Mouse (Mus musculus) CH12F3 (cell line): ENCODE results near the gene Oas1f.
"Not testable (repeated sequence)": the region's sequence is repeated elsewhere in the genome, so short reads cannot be mapped to it uniquely, and the experiment has no call there.

Source experiments
- in situ Hi-C: fragments of 300-500 bp; cut with MboI; formaldehyde crosslinking; loops from 2 replicates; pipeline ENCODE4 v1.14.3; 2020; ENCODE audit warnings: low sequenced_read_pairs

Gene Oas1f

DNA sequence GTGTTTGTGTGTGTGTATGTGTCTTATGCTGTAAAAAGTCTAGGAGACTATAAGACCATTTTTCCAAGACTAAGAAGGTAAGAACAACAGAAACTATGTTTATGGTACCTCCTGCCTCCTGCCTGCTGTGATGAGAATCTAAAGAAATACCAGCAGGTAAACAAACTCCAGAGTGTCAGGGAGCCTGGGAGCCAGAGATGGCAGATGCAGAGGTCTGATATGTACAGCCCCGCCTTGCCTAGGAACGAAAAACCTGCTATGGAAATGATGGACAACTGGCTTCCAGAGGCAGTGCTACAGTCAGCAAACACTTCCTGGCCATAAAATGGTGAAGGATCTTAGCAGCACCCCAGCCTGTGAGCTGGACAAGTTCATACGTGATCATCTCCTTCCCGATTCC is at the start of gene Oas1f:
Oas1f (plus strand) TSS at position 301 of the 400 bp plus-strand sequence.
- in situ Hi-C loops = no loop called here

DNA sequence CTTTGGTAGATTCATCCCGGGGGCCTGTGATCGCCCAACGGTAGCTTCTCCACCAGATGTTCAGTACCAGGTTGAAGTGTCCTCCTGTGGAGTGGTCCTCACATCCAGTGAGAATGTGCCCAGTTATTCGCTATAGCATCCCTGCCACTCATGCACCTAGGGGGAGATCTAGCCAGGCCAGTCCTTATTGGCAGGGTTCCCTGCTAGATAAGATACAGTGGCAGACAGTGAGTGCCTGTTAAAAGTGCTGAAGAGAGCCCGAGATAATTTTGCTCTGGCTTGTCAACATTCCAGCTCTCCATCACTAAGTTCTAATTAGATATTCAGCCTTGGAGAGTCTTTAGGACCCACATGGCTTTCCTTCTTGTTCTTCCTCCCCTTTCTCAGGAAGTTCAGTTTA is 49.0 kb upstream of the Oas1f start:
- in situ Hi-C loops = not testable (repeated sequence)

DNA sequence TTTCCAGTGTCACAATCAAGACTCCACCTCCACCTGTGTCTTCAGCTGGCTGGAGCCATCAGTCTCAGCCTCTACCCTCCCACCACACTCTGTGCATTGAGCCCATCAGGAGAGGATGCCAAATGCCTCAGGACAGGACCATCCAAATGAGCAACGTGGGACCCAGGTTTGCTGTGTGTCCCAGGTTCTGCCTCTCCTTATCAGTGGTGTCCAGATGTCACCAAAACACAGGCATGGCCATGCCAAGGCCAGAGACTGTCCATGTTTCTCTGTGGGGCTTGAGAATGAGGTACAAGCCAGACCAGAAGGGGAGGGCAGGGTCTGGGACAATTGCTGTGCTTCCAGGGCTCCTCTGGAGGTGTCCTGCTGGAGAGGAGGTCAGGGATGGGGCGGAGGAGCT is 48.2 kb upstream of the Oas1f start:
- in situ Hi-C loops = not testable (repeated sequence)

- in situ Hi-C loops = no loop called here
Measured at GRCm38 (mm10) chr5:120803596-120803995, 43.6 kb upstream of the Oas1f start.

GRCm38 (mm10) chr5:120806458-120806857 is 40.7 kb upstream of the Oas1f start:
- in situ Hi-C loops = no loop called here

DNA sequence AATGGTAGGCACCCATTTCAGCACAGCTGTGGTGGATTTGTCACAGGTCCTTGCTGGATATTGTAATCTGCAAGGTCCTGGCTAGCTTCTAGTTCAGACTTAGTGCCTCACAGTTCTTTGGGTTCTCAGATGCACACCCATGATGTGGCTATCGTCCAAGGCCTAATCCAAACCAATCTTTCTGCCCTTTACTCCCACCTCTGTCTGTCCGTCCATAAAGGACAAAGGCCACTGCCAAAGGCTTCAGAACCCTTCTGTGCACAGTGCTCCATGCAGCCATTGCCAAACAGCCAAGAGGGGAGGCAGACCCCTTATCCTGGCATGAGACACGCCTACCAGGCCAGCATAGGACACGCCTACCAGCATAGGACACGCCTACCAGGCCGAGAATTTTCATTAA is 38.0 kb upstream of the Oas1f start:
- in situ Hi-C loops = no loop called here

DNA sequence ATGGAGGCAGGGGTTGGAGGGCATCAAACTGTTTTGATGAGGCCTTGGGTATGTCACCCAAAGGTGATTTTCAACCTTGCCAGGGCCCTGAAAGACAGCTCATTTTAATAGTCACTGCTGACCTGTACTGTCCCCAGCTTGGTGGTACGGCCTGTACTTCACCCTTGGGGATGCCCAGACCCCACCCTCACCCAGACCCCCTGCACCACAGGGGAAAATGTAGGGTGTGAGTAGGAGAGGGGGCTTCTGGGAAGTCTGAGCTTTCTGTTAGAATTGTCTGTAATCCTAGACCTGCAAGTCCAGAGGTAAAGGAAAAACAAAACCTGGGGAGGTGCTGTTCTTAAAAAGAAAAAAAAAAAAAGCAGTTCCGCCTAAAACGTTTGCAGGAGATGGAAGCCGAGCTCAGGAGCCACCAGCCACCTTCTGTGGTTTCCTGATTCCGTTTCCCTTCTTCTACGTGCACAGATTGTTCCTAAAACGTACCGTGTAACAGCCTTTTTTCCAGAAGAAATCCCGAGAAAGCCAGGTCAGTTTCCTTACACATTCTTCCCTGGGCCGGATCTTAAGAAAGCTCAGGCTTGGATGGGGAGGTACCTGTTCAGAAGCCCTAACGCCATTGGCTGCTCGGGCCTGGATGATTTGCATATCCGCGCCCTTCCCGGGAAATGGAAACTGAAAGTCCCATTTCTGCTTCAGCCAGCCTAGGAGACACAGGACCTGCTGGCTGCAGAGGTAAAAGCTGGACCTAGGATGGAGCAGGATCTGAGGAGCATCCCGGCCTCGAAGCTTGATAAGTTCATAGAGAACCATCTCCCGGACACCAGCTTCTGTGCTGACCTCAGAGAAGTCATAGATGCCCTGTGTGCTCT is 35.0 kb upstream of the Oas1f start, which contains the start of gene Oas1c:
Oas1c (minus strand) TSS at position 564 of the 869 bp plus-strand sequence.
- in situ Hi-C loops = no loop called here

DNA sequence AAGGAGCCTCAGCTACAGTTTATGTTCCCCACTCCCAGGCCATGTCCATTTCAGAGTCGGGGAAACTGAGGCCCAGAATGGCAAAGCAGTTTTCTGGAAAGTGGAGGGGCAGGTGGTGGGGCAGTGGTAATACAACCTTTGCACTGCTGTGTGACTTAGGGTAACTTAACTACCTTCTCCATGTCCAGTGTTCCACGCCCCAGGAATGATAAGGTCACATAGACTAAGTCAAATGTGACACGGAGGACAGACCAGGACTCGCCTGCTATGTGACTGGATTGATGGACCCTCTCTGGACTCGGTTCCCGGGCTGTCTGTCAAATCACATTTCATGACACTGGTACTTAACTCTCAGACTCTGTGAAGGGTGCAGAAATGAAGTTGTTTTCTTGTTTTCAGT is 34.1 kb upstream of the Oas1f start:
- in situ Hi-C loops = no loop called here

GRCm38 (mm10) chr5:120815949-120816348 is 31.2 kb upstream of the Oas1f start:
- in situ Hi-C loops = no loop called here

DNA sequence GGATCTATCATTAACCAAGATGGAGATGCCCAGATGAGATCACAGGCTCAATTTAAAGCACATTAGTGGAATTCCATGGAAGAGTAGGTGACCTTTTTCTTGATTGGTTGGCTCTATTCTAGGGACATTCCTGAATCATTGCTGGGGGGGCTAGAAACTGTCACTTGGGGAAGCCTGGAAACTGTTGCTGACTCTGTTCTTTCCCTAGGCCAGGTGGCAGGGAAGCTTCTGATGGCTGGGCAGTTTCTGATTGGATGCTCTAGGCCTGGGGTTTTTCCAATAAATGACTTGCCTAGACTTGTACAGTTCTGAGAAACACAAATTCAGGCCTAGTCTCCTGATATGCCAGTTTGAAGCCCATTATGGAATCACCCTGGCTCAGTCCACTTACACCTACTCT is 28.2 kb upstream of the Oas1f start:
- in situ Hi-C loops = no loop called here

DNA sequence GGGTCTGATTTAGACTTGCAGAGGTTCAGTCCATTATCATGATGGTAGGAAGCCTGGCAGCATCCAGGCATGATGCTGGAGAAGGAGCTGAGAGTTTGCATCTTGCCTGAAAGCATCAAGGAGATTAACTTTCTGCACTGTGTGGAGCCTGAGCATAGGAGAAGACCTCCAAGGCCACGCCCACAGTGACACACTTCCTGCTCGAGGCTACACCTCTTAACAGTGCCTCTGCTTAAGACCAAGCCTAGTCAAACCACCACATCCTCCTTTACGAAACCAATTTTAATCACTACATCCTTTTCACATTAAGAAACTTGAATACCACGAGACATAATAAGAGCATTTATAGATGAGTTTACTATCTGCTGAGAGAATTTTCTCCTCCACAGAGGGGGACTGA is 16.1 kb upstream of the Oas1f start:
- in situ Hi-C loops = no loop called here

GRCm38 (mm10) chr5:120833335-120834280 is 13.6 kb upstream of the Oas1f start:
- in situ Hi-C loops = no loop called here

DNA sequence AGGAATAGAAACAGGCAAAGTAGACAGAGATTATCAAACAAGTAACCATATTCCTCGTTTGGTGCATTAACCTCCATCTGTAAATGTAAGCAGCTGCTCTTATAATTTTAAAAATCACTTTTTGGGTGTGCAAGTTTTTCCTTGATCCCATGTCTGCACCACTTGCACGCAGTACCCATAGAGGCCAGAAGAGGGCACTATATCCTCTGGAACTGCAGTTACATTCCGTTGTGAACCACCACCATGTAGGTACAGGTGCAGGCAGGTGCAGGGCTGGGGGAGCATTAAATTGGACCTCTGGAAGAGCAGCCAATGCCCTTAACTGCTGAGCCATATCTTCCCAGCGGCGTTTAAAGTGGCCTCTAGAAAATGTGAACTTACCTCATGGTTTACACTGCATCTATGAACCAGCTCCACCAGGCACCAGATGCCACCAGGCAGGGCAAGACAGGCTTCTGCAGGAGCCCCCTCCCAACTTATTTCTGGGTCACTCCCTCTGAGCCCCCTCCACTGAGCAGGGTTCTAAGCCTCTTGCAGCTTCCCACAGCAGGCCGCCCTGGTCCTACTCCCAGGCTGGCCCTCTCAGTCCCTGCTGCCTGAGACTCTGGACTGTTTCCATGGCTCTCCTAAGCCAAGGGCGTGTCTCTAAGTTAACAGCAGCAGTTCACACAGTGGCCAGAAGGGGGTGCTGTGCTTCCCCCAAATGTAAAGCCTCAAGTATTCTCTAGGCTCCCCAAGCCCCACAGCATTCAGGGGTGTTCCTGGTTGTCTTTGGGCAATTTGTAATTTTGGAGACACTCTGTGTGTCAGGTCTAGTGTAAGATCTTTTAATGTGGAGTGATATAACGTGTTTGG is 10.2 kb upstream of the Oas1f start:
- in situ Hi-C loops = no loop called here

- in situ Hi-C loops = no loop called here
Measured at GRCm38 (mm10) chr5:120844713-120845112, 2.5 kb upstream of the Oas1f start.

DNA sequence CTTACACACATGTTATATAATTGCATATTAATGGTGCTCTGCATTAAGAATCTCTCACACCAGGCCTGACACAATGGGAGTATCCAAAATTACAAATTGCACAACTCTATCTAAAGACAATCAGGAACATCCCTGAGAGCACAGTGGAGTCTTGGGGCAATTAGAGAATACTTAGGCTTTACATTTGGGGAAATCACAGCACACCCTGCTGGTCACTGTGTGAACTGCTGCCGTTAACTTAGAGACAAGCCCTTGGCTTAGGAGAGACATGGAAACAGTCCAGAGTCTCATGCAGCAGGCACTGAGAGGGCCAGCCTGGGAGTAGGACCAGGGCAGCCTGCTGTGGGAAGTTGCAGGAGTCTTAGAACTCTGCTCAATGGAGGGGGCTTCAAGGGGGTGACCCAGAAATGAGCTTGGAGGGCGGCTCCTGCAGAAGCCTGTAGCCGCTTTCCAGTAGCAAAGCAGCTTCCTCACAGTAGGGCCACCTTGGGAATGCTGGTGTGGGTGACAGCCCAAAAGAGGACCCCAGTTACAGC is 2.5 kb downstream of the Oas1f start:
- in situ Hi-C loops = no loop called here

DNA sequence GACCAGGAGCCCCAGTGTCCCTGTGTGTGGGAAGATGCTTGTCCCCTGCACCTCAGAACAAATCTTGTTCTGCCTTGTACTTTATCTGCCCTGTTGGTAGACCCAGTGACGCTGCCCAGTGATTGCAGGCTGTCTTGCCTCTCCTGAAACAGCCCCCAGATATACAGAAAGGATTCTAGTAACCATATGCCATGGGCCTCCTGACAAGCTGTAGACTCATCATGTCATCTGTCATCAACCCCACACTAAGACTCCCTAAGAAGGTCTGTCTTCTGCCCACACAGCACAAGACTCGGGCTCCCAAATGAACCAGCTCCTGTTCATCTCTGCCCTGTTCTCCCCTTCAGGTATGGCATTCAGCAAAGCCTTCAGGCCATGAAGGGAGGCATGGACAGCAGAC is 12.1 kb downstream of the Oas1f start:
- in situ Hi-C loops = no loop called here

DNA sequence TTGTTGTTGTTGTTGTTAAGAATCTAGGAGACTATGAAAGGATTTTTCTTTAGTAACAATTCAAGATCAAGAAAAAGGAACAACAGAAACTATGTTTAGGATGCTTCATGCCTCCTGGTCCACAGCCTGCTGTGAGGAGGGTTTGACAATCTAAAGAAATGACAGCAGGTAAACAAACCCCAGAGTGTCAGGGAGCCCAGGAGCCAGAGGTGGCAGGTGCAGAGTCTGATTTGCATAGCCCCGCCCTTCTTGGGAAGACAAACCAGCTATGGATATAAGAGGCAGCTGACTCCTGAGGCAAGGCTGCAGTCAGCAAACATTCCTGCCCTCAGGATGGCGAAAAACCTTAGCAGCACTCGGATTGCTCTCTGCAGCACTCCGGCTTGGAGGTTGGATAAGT is 14.0 kb downstream of the Oas1f start, which contains the start of gene Oas1h:
Oas1h (plus strand) TSS at position 301 of the 400 bp plus-strand sequence.
- in situ Hi-C loops = no loop called here

DNA sequence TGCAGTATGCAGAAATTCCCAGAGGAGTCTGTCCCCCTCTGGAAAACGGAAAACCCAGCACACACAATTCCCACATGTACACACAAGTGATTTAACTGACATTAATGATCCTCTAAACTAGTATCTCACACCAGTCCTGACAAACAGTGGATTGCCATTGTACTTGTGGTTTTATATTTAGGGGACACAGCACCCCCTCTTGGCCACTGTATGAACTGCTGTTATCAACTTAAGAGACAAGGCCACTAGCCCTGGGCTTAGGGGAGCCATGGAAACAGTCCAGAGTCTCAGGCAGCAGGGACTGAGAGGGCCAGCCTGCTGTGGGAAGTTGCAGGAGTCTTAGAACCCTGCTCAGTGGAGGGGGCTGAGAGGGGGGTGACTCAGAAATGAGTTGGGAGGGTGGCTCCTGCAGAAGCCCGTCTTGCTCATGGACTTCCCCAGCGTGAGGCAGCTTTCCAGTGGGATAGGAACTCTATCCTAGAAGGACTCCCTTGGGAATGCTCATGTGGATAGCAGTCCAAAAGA is 18.2 kb downstream of the Oas1f start:
- in situ Hi-C loops = no loop called here

DNA sequence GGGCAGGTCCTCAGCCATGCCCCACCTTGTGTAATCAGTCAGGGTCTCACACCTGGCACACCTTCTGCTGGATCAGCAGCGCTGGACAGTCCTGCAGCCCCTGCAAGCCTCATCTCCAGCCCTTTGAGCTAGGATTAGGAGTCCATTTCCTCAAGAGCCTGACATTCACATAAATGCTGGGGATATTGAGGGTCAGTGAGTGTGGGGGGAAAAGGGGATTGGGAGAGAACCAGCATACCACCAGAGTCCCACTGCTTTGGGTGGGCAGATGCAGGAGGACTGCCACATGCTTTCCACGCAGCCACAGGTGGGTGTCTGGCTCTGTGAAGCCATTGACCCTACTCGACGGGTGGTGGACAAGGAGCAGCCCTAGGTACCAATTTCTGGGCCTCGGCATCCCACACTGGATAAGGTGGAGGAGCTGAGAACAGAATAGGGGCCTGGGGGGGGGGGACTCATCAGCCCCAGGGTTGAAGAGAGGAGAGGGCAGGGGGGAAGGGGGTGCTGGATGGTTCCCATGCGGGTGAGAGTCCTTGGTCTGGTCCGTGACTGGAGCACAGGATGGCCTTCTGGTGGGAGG is 22.4 kb downstream of the Oas1f start:
- in situ Hi-C loops = no loop called here

DNA sequence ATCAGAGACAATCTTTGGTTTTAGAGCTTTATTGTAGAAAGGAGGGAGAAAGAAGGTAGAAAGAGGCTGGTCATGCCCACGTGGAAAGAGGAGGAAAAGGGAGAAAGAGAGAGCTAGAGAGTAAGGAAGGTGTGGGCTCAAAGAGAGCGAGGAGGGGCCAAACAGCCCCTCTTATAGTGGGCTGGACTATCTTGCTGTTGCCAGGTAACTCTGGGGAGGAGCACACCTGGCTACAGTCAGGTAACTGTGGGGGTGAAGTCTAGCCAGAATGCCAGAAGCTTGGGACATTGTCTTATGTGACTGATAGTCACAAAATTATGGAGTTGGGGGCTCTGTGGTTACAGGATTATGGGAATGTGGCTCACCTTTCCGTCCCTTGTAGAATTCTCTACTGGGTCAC is 22.9 kb downstream of the Oas1f start:
- in situ Hi-C loops = no loop called here
